Mouse (Mus musculus) limb, embryonic 14.5 days (tissue): ENCODE data around the gene Dhrs11. TPM values are rescaled to one million over a fixed set of nuclear protein-coding genes. Genes with fewer than 3 reads are reported as not detected.

Experiments used
- ATAC-seq: fragments of 200-750 bp; cut with Nextera tagmentation; 2 replicates; pipeline ENCODE4 v1.8.0; 2017; ENCODE audit warnings: low read depth, moderate number of reproducible peaks, moderate TSS enrichment; ENCODE audit not compliant: low FRiP score
- DNase-seq: peaks from one replicate; pipeline ENCODE4 v3.0.0-alpha.2; 2015; ENCODE audit warnings: low spot score
- H3K27ac ChIP-seq: fragments of 300-500 bp; sonication (generic); replicated peaks from 2 replicates; pipeline ENCODE4 v1.5.1; 2014; ENCODE audit warnings: low read depth, mild to moderate bottlenecking, low read length, moderate library complexity, mixed read lengths
- H3K27me3 ChIP-seq: fragments of 300-500 bp; sonication (generic); 2 replicates; pipeline ENCODE4 v1.6.1; 2014; ENCODE audit warnings: low read length, mixed read lengths; ENCODE audit not compliant: control insufficient read depth, insufficient read depth
- H3K36me3 ChIP-seq: fragments of 300-500 bp; sonication (generic); 2 replicates; pipeline ENCODE4 v1.6.1; 2014; ENCODE audit warnings: mild to moderate bottlenecking, low read length, moderate library complexity, mixed read lengths; ENCODE audit not compliant: control insufficient read depth, insufficient read depth
- H3K4me1 ChIP-seq: fragments of 300-500 bp; sonication (generic); 2 replicates; pipeline ENCODE4 v1.6.1; 2014; ENCODE audit warnings: antibody characterized with exemption, low read length, mixed read lengths; ENCODE audit not compliant: control insufficient read depth, insufficient read depth
- H3K4me2 ChIP-seq: fragments of 300-500 bp; sonication (generic); replicated peaks from 2 replicates; pipeline ENCODE4 v1.6.1; 2014; ENCODE audit warnings: low read depth, mild to moderate bottlenecking, low read length, moderate library complexity; ENCODE audit not compliant: severe bottlenecking
- H3K4me3 ChIP-seq: fragments of 300-500 bp; sonication (generic); replicated peaks from 2 replicates; pipeline ENCODE4 v1.5.1; 2014; ENCODE audit warnings: low read length
- H3K9ac ChIP-seq: fragments of 300-500 bp; sonication (generic); 2 replicates; pipeline ENCODE4 v1.6.1; 2014; ENCODE audit warnings: mild to moderate bottlenecking, low read depth, low read length, moderate library complexity; ENCODE audit not compliant: severe bottlenecking
- H3K9me3 ChIP-seq: fragments of 300-500 bp; sonication (generic); 2 replicates; pipeline ENCODE4 v1.6.1; 2016; ENCODE audit warnings: low read length; ENCODE audit not compliant: control insufficient read depth
- POLR2A ChIP-seq: fragments of 200-500 bp; IDR thresholded peaks from 2 replicates; pipeline ENCODE4 v1.8.0; 2012; ENCODE audit warnings: inconsistent platforms, mild to moderate bottlenecking, moderate library complexity, borderline replicate concordance; ENCODE audit not compliant: insufficient read depth, insufficient read length; ENCODE audit errors: extremely low read depth
- WGBS: fragments of 180-500 bp; shearing (Covaris S2); extraction: QIAGEN DNeasy Blood & Tissue Kit; methylation state at CpG from one replicate; pipeline ENCODE4 v1.1.7; 2014; 5-methylcytosine and 5-hydroxymethylcytosine counted together
- polyA plus RNA-seq, 2 experiments: library from polyadenylated mRNA; depleted of rRNA in 1 of 2; stranded (reverse) in 1 of 2; unstranded in 1 of 2; fragments of >200 nt; fragmentation: Nextera tagmentation in 1 of 2; extraction: Ambion mirVana in 1 of 2; gene quantifications; 2 replicates each; pipeline versions ENCODE4 v1.2.1 to v1.2.3; 2012 to 2014

Dhrs11 gene
- polyA plus RNA-seq, 2 experiments, result 16.2 to 22.6 TPM

- DNase-seq (no peak), ATAC-seq (no peak)
- H3K9me3 ChIP-seq, result no peaks in the 10 kb centered on the region
- peaks cover 5% of the 10 kb centered on the region; the same call in 1 of the 2 replicates for H3K36me3 ChIP-seq
- WGBS, result 82% methylated on average over 6 of the region's 6 CpGs
- H3K27ac ChIP-seq, result no peak overlapping the region
- H3K4me3 ChIP-seq, result no peak overlapping the region
- H3K4me1 ChIP-seq, result 0 out of 2 replicates have a peak, but pooled peaks cover 3% of the 10 kb centered on the region
- H3K4me2 ChIP-seq, result no peak overlapping the region
- no peak overlapping the region for H3K9ac ChIP-seq
- TF ChIP-seq POLR2A, result no peak
- no peaks in the 10 kb centered on the region for H3K27me3 ChIP-seq
Measured at GRCm38 (mm10) chr11:84817362-84817761, 11.4 kb downstream of the Dhrs11 start.

GRCm38 (mm10) chr11:84813724-84814510 lies 14.9 kb downstream of the Dhrs11 start:
- no peak for ATAC-seq
- H3K36me3 ChIP-seq, result no peaks in the 10 kb centered on the region; the same call in 1 of the 2 replicates
- H3K4me2 ChIP-seq, result no peak overlapping the region
- no peaks in the 10 kb centered on the region for H3K27me3 ChIP-seq
- H3K4me1 ChIP-seq, result 0 out of 2 replicates have a peak, but pooled peaks cover 3% of the 10 kb centered on the region
- 57% methylated on average over 13 of the region's 13 CpGs for WGBS
- H3K9ac ChIP-seq, result no peak overlapping the region
- TF ChIP-seq POLR2A, result no peak
- H3K9me3 ChIP-seq, result no peaks in the 10 kb centered on the region
- no peak overlapping the region for H3K4me3 ChIP-seq
- no peak overlapping the region for H3K27ac ChIP-seq
- peak; percentile 64 for DNase-seq

GRCm38 (mm10) chr11:84804373-84804772 lies 24.4 kb downstream of the Dhrs11 start:
- no peak for DNase-seq
- no peak overlapping the region for H3K4me2 ChIP-seq
- H3K4me3 ChIP-seq, result no peak overlapping the region
- H3K36me3 ChIP-seq, result no peaks in the 10 kb centered on the region
- ATAC-seq, result no peak
- WGBS, result 90% methylated on average over 4 of the region's 4 CpGs
- no peaks in the 10 kb centered on the region for H3K9me3 ChIP-seq
- H3K9ac ChIP-seq, result no peak overlapping the region
- no peak overlapping the region for H3K27ac ChIP-seq
- no peaks in the 10 kb centered on the region for H3K4me1 ChIP-seq
- no peaks in the 10 kb centered on the region for H3K27me3 ChIP-seq
- no peak for TF ChIP-seq POLR2A

GRCm38 (mm10) chr11:84797627-84798353 lies 31.0 kb downstream of the Dhrs11 start:
- Histone ChIP-seq H3K4me1 (no peaks in the 10 kb centered on the region), H3K36me3 (no peaks in the 10 kb centered on the region), H3K9ac (no peak overlapping the region), H3K9me3 (no peaks in the 10 kb centered on the region), H3K27ac (no peak overlapping the region), H3K27me3 (no peaks in the 10 kb centered on the region), H3K4me2 (no peak overlapping the region), H3K4me3 (no peak overlapping the region)
- no peak for TF ChIP-seq POLR2A
- 19% methylated on average over 21 of the region's 21 CpGs for WGBS
- DNase-seq, result peak; percentile 69
- no peak for ATAC-seq

- Histone ChIP-seq H3K4me1 (no peaks in the 10 kb centered on the region), H3K4me3 (no peak overlapping the region), H3K36me3 (no peaks in the 10 kb centered on the region), H3K9ac (no peak overlapping the region), H3K9me3 (no peaks in the 10 kb centered on the region), H3K4me2 (no peak overlapping the region), H3K27ac (no peak overlapping the region), H3K27me3 (no peaks in the 10 kb centered on the region)
- no peak for TF ChIP-seq POLR2A
- ATAC-seq, result no peak
- WGBS, result 24% methylated on average over 10 of the region's 10 CpGs
- DNase-seq, result no peak
Measured at GRCm38 (mm10) chr11:84797026-84797425, 31.8 kb downstream of the Dhrs11 start.
